Mouse (Mus musculus) urinary bladder, adult 18-20 months (tissue): Measurements from ENCODE around the gene Tnni2.
"Not testable (repeated sequence)": the region's sequence is repeated elsewhere in the genome, so short reads cannot be mapped to it uniquely, and the experiment has no call there.

Experiments used
- DNase-seq, 2 experiments: peaks; one replicate each; pipeline ENCODE4 v3.0.0; 2022; ENCODE audit warnings: low spot score in 2 of 2, mixed read lengths in 2 of 2

The Tnni2 gene

GRCm38 (mm10) chr7:142441585-142441984, at the start of gene Tnni2:
Gene Tnni2, plus strand, starts transcription at chr7:142441808.
- DNase-seq, result no peak

GRCm38 (mm10) chr7:142393191-142393590, 48.4 kb upstream of the Tnni2 start:
- peak; percentile 61 to 74 for DNase-seq

- no peak for DNase-seq
Observed at GRCm38 (mm10) chr7:142394261-142395190, 47.1 kb upstream of the Tnni2 start.

- DNase-seq, result no peak
Observed at GRCm38 (mm10) chr7:142395472-142395871, 46.1 kb upstream of the Tnni2 start.

GRCm38 (mm10) chr7:142396611-142397010, 45.0 kb upstream of the Tnni2 start:
- DNase-seq, result no peak

GRCm38 (mm10) chr7:142398052-142398451, 43.6 kb upstream of the Tnni2 start:
- DNase-seq, result no peak

GRCm38 (mm10) chr7:142399250-142399649, 42.4 kb upstream of the Tnni2 start:
- DNase-seq, result no peak

- DNase-seq, result no peak
Observed at GRCm38 (mm10) chr7:142400112-142400749, 41.4 kb upstream of the Tnni2 start.

GRCm38 (mm10) chr7:142400750-142401142, 40.9 kb upstream of the Tnni2 start:
- DNase-seq, result no peak

- DNase-seq, result no peak
Observed at GRCm38 (mm10) chr7:142403591-142403990, 38.0 kb upstream of the Tnni2 start.

- DNase-seq, result not testable (repeated sequence)
Observed at GRCm38 (mm10) chr7:142405134-142405533, 36.5 kb upstream of the Tnni2 start.

- DNase-seq, result no peak
Observed at GRCm38 (mm10) chr7:142407935-142408334, 33.7 kb upstream of the Tnni2 start.

GRCm38 (mm10) chr7:142408686-142409085, 32.9 kb upstream of the Tnni2 start:
- no peak for DNase-seq

- DNase-seq, result no peak
Observed at GRCm38 (mm10) chr7:142409603-142410002, 32.0 kb upstream of the Tnni2 start.

GRCm38 (mm10) chr7:142413285-142413684, 28.3 kb upstream of the Tnni2 start:
- no peak for DNase-seq

- DNase-seq, result no peak
Observed at GRCm38 (mm10) chr7:142415314-142415713, 26.3 kb upstream of the Tnni2 start.

GRCm38 (mm10) chr7:142416225-142416624, 25.4 kb upstream of the Tnni2 start:
- no peak for DNase-seq

GRCm38 (mm10) chr7:142418027-142418426, 23.6 kb upstream of the Tnni2 start:
- no peak for DNase-seq

- DNase-seq, result no peak
Observed at GRCm38 (mm10) chr7:142418679-142419078, 22.9 kb upstream of the Tnni2 start.

- no peak for DNase-seq
Observed at GRCm38 (mm10) chr7:142419887-142420286, 21.7 kb upstream of the Tnni2 start.

- DNase-seq, result no peak
Observed at GRCm38 (mm10) chr7:142421826-142422225, 19.8 kb upstream of the Tnni2 start.

GRCm38 (mm10) chr7:142425641-142426213, 15.9 kb upstream of the Tnni2 start:
- no peak for DNase-seq

GRCm38 (mm10) chr7:142428213-142428612, 13.4 kb upstream of the Tnni2 start:
- DNase-seq, result no peak
